ENCODE assay signal across 10 mouse cellular contexts in the genomic region with DNA sequence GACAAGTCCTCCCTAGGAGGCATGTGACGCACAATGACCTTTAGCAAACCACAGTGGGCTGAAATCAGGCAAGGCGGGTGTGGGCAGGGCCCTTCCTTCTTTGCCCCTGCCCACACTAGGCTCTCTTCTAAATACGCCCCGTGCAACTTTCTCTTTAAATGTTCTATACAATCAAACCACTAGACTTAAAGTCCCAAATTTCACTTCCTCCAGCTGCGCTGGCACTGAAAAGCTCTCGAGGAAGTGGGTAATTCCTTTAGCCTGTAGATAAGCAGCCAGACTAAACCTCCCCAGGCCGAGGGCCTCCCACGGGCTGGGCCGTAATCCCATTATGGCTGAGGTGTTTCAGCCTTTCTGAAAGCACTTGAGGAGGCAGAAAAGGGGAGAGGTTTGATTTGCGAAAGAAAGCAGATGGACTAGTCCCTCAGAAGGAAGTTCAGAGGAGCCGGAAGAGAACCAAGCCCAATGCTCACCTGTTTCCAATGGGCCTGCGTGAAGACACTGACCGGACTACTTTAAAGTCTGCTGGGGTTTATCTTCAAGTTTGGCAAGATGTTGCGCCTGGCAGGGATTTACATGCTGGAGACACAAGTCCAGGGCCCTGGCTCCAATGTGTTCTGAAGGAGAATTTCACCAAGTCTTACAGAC. TPM values are rescaled to one million over a fixed set of nuclear protein-coding genes. Genes with fewer than 3 reads are reported as not detected.
DNase-seq lines count a peak whose midpoint lies in the region; ATAC-seq and TF ChIP-seq lines count a peak whose summit lies in the region.
"Had no signal": no experiment of that assay in that cellular context is flagged by ENCODE, and none has a peak within 500 bp of the region (broad histone marks: within the 10 kb centered on the region; RNA-seq: fewer than 3 reads in every experiment).

No protein-coding gene starts in this region.

- peaks cover 60% of the 10 kb centered on the region; the same call in 1 of the 2 replicates for H3K79me2 ChIP-seq in macrophage (ENCODE audit: inconsistent target)

- H3K27ac ChIP-seq in spleen, adult 2 months (ENCODE audit: insufficient read depth, low read length): peak overlapping the region; percentile 65
- H3K27ac ChIP-seq in macrophage: peak overlapping the region; percentile 28
- H3K27ac ChIP-seq: embryonic facial prominence, embryonic 12.5 days had no signal

- H3K36me3 ChIP-seq in spleen, adult 2 months (ENCODE audit: control insufficient read depth, insufficient read depth, low read length): 0 out of 2 replicates have a peak, but pooled peaks cover 1% of the 10 kb centered on the region
- no peaks in the 10 kb centered on the region for H3K36me3 ChIP-seq in macrophage (ENCODE audit: inconsistent target)

- TF ChIP-seq CTCF in spleen, adult 2 months (IDR thresholded peaks at IDR 0.05; ENCODE audit: extremely low read depth, insufficient read depth, insufficient read length, insufficient replicate concordance): no peak

- H3K4me3 ChIP-seq in spleen, adult 2 months (ENCODE audit: extremely low read depth, insufficient read depth, insufficient read length): no peak overlapping the region
- H3K4me3 ChIP-seq in macrophage (ENCODE audit: inconsistent target): no peak overlapping the region; the same call in 1 of the 2 replicates
- H3K4me3 ChIP-seq: embryonic facial prominence, embryonic 12.5 days; myocyte had no signal

- peaks cover 11% of the 10 kb centered on the region; the same call in 1 of the 2 replicates for H3K4me1 ChIP-seq in spleen, adult 2 months (ENCODE audit: control insufficient read depth, insufficient read depth, insufficient read length)

- peak; percentile 72 for ATAC-seq in inflammation-experienced regulatory T-cells, adult 6 months

- intact Hi-C loops in gastrocnemius, postnatal 36 days (cut with DNase I): no loop called here

- 17% methylated on average over 14 of the region's 14 CpGs for WGBS in spleen, adult 2 months
- 11% methylated on average over 14 of the region's 14 CpGs for WGBS in macrophage (ENCODE audit: missing documents)

- TF ChIP-seq POLR2A in spleen, adult 2 months (IDR thresholded peaks at IDR 0.05; ENCODE audit: low read depth, low read length): no peak

- H3K27me3 ChIP-seq in spleen, adult 2 months (ENCODE audit: control insufficient read depth, insufficient read depth, low read length): no peaks in the 10 kb centered on the region
- H3K27me3 ChIP-seq: embryonic facial prominence, embryonic 12.5 days had no signal

- peak in 1 of 2 experiments; percentile 15 for DNase-seq in spleen, adult 2 months (ENCODE audit: low read depth in 1 of 2, low spot score in 2 of 2)
- DNase-seq in spleen, adult 12 weeks (ENCODE audit: low spot score): no peak
- peak; percentile 20 to 25 for DNase-seq in thymus, postnatal 36 days
- no peak for DNase-seq in kidney, postnatal 25 days
- DNase-seq in gastrocnemius, postnatal 36 days: no peak
- no peak for DNase-seq in Muller cell, postnatal 12 days (ENCODE audit: inconsistent ontology term)

RNA-seq across cellular contexts. Expression of gene Lpin1, which starts 26.6 kb away (rescaled TPM):
- polyA plus RNA-seq in spleen, adult 2 months (2012; rRNA removed): 10.6 and 13.3 TPM in 2 replicates
- polyA plus RNA-seq in inflammation-experienced regulatory T-cells, adult 6 months (2017; shearing (Covaris generic)): 10 to 100 TPM in 2 of 3 experiments, 1 to 10 TPM in 1; 9.4 to 29.1 (median 16.7) TPM
- total RNA-seq in macrophage (2018; cell fraction: chromatin; rRNA removed): 100 to 1,000 TPM in 1 of 26 experiments, 10 to 100 TPM in 15, 1 to 10 TPM in 10; 1.8 to 100 (median 16.6) TPM
- 10 to 100 TPM in 13 of 26 experiments, 1 to 10 TPM in 13; 3.0 to 40.8 (median 10.1) TPM for total RNA-seq in macrophage (2018; cell fraction: cytosol; rRNA removed)
- 10 to 100 TPM in 13 of 26 experiments, 1 to 10 TPM in 13; 1.7 to 65.1 (median 9.1) TPM for total RNA-seq in macrophage (2018; cell fraction: nucleus; rRNA removed)
- polyA plus RNA-seq in macrophage (2018): 6.7 to 25.9 TPM (median 21.7 TPM) in 3 replicates
- 100 to 1,000 TPM; 227 to 246 TPM for total RNA-seq in gastrocnemius, postnatal 36 days (2021)

Comparison
In these comparisons a context has a peak if more than half of its experiments do, and no peak if none do; other contexts are left out.
1. DNase-seq: peak in thymus, postnatal 36 days (2 of 2); none in spleen, adult 12 weeks (single experiment), kidney, postnatal 25 days (0 of 2), gastrocnemius, postnatal 36 days (0 of 2) and Muller cell, postnatal 12 days (single experiment).